Mouse (Mus musculus) heart, adult 2 months (tissue): ENCODE measurements around the gene Spdef.

Experiments
- CTCF ChIP-seq: fragments of 200-600 bp; IDR thresholded peaks from 2 replicates; pipeline ENCODE4 v1.8.1; 2022; ENCODE audit warnings: antibody characterized with exemption, mild to moderate bottlenecking, moderate library complexity
- EP300 ChIP-seq: fragments of 200-500 bp; IDR thresholded peaks from 2 replicates; pipeline ENCODE4 v1.6.1; 2011; ENCODE audit warnings: low read depth, low read length, control low read depth; ENCODE audit not compliant: insufficient read depth
- POLR2A ChIP-seq: fragments of 200-500 bp; IDR thresholded peaks from 2 replicates; pipeline ENCODE4 v1.6.1; 2011; ENCODE audit warnings: mild to moderate bottlenecking, low read depth, low read length, control low read depth; ENCODE audit not compliant: insufficient read depth

DNA sequence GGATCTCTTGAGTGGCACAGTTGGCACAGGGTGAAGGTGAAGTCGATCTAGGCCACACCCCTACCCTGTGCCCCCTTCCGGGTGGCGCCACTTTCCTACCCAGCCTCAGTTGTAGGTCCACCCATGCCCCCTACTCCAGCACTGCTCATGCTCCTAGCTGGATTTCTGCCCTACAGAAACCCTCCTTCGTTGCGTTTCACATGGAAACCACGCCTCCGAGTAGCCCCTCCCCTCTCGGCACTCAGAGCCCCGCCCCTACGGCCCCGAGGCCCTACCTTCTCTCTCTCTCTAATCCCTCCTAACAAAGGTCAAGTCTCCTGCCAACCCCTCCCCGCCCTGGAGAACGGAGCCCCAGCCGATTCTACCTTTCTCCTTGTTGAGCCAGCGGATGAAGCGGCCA, 12.0 kb downstream of the Spdef start:
- TF ChIP-seq POLR2A: no peak
- no peak for TF ChIP-seq CTCF
- no peak for TF ChIP-seq EP300
